Mouse (Mus musculus) hindbrain, embryonic 15.5 days (tissue): ENCODE measurements at regions not wholly inside any gene's neighbourhood (a gene's known extent, or its start where the extent isn't known, plus 50 kb on each side); places are given as distances from the start of the nearest gene placed in this dataset.
"Not testable (repeated sequence)": the region's sequence is repeated elsewhere in the genome, so short reads cannot be mapped to it uniquely, and the experiment has no call there.

Experiments used
- ATAC-seq: fragments of 200-750 bp; cut with Nextera tagmentation; 2 replicates; pipeline ENCODE4 v1.8.0; 2017; ENCODE audit warnings: low read depth, moderate number of reproducible peaks, moderate TSS enrichment; ENCODE audit not compliant: low FRiP score
- H3K27ac ChIP-seq: fragments of 300-500 bp; sonication (generic); replicated peaks from 2 replicates; pipeline ENCODE4 v1.5.1; 2015; ENCODE audit warnings: mild to moderate bottlenecking, inconsistent platforms
- H3K27me3 ChIP-seq: fragments of 300-500 bp; sonication (generic); 2 replicates; pipeline ENCODE4 v1.6.1; 2015; ENCODE audit warnings: control low read depth, inconsistent platforms
- H3K36me3 ChIP-seq: fragments of 300-500 bp; sonication (generic); 2 replicates; pipeline ENCODE4 v1.6.1; 2015; ENCODE audit warnings: control low read depth, inconsistent platforms
- H3K4me1 ChIP-seq: fragments of 300-500 bp; sonication (generic); replicated peaks from 2 replicates; pipeline ENCODE4 v1.6.1; 2015; ENCODE audit warnings: control low read depth, inconsistent platforms
- H3K4me2 ChIP-seq: fragments of 300-500 bp; sonication (generic); 2 replicates; pipeline ENCODE4 v1.6.1; 2015; ENCODE audit warnings: moderate library complexity, mild to moderate bottlenecking, inconsistent platforms
- H3K4me3 ChIP-seq: fragments of 300-500 bp; sonication (generic); 2 replicates; pipeline ENCODE4 v1.5.1; 2015; ENCODE audit warnings: mild to moderate bottlenecking, inconsistent platforms
- H3K9ac ChIP-seq: fragments of 300-500 bp; sonication (generic); 2 replicates; pipeline ENCODE4 v1.6.1; 2015; ENCODE audit warnings: inconsistent platforms
- H3K9me3 ChIP-seq: fragments of 300-500 bp; sonication (generic); 2 replicates; pipeline ENCODE4 v1.6.1; 2016; ENCODE audit warnings: control low read depth, inconsistent platforms
- WGBS: fragments of 180-500 bp; shearing (Covaris S2); methylation state at CpG from one replicate; pipeline ENCODE4 v1.1.7; 2015; 5-methylcytosine and 5-hydroxymethylcytosine counted together

DNA sequence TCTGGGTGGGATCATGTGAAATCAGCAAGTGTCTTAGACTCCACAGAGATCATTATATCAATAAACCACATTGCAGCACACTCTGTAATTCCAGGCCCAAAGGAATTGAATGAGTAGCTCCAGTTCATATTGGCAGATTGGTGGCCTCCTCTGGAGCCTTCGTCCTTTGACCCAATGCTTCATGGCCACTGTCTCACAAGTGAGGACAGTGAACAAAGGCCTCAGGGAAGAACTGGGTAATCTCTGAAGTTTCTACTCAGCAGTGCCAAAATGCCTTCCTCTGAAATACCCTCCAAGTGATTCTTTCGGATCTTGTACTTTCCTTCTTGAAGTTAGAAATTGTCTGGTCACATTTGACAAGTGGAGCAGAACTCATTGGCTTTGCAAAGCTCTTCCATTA lies 135.8 kb upstream of the Fam84a start:
- WGBS, result 81% methylated on average over 2 of the region's 2 CpGs
- ATAC-seq, result no peak

DNA sequence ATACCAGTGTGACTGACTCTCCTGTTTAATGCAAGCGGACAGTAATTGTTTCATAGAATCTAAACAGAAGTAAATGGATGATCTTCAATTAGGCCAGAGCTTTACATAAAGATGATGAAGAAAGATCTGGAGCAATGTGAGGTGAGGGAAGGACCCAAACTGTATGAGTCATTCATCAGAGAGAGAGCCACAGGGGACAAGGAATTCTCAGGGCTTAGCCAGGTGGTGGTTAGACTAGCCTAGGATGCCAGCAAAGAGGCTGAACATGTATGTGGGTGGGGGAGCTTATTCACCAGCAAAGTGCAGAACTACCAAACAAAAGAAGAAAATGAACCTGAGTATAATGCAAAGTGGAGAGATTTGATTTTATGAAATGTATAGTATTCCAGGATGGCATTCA lies 134.8 kb upstream of the Fam84a start:
- Histone ChIP-seq H3K36me3 (no peaks in the 10 kb centered on the region), H3K4me2 (no peak overlapping the region), H3K27ac (no peak overlapping the region), H3K4me1 (0 out of 2 replicates have a peak, but pooled peaks cover 8% of the 10 kb centered on the region), H3K9ac (no peak overlapping the region), H3K9me3 (no peaks in the 10 kb centered on the region), H3K27me3 (no peaks in the 10 kb centered on the region), H3K4me3 (no peak overlapping the region)
- 98% methylated on average over 1 of the region's 1 CpGs for WGBS
- no peak for ATAC-seq

More for the DNA sequence above, 135.8 kb upstream of the Fam84a start:
- H3K9ac ChIP-seq, result no peak overlapping the region
- no peaks in the 10 kb centered on the region for H3K27me3 ChIP-seq
- no peak overlapping the region for H3K4me2 ChIP-seq
- no peaks in the 10 kb centered on the region for H3K36me3 ChIP-seq
- 0 out of 2 replicates have a peak, but pooled peaks cover 7% of the 10 kb centered on the region for H3K4me1 ChIP-seq
- no peaks in the 10 kb centered on the region for H3K9me3 ChIP-seq
- no peak overlapping the region for H3K4me3 ChIP-seq
- H3K27ac ChIP-seq, result no peak overlapping the region

GRCm38 (mm10) chr12:14285870-14286535 lies 134.1 kb upstream of the Fam84a start:
- H3K9me3 ChIP-seq, result no peaks in the 10 kb centered on the region
- H3K36me3 ChIP-seq, result no peaks in the 10 kb centered on the region
- H3K27me3 ChIP-seq, result no peaks in the 10 kb centered on the region
- no peak overlapping the region for H3K4me3 ChIP-seq
- H3K4me1 ChIP-seq, result 0 out of 2 replicates have a peak, but pooled peaks cover 8% of the 10 kb centered on the region
- no peak overlapping the region for H3K9ac ChIP-seq
- no peak overlapping the region for H3K27ac ChIP-seq
- 93% methylated on average over 2 of the region's 2 CpGs for WGBS
- no peak overlapping the region for H3K4me2 ChIP-seq
- ATAC-seq, result no peak

- no peaks in the 10 kb centered on the region for H3K9me3 ChIP-seq
- H3K4me3 ChIP-seq, result no peak overlapping the region
- no peak overlapping the region for H3K27ac ChIP-seq
- no peaks in the 10 kb centered on the region for H3K36me3 ChIP-seq
- H3K4me2 ChIP-seq, result no peak overlapping the region
- no peak overlapping the region for H3K9ac ChIP-seq
- H3K27me3 ChIP-seq, result no peaks in the 10 kb centered on the region
- 0 out of 2 replicates have a peak, but pooled peaks cover 8% of the 10 kb centered on the region for H3K4me1 ChIP-seq
- 31% methylated on average over 4 of the region's 4 CpGs for WGBS
- no peak for ATAC-seq
Observed at GRCm38 (mm10) chr12:14283106-14283692, 131.3 kb upstream of the Fam84a start.

DNA sequence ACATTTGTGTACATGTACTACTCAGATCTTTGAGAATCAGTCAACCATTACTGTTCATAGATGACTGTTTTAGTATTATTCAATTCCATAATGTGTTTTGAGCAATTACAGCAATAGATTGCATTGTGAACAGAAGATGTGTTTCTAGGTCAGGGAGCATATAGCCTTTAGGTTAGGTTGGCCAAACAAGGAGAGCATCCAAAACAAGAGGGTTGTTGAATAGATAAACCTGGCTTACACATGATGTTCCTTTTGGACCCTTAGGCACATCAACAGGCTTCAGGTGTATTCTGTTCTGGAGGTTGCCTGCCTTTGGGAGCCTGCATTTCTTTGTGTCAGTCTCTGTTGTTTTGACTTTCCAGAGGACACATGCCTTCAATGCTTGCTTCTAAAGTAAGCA lies 123.4 kb upstream of the Fam84a start:
- Histone ChIP-seq H3K9ac (no peak overlapping the region), H3K4me2 (no peak overlapping the region), H3K9me3 (no peaks in the 10 kb centered on the region), H3K27me3 (no peaks in the 10 kb centered on the region), H3K36me3 (no peaks in the 10 kb centered on the region), H3K4me1 (no peaks in the 10 kb centered on the region), H3K4me3 (no peak overlapping the region), H3K27ac (no peak overlapping the region)
- ATAC-seq, result no peak

DNA sequence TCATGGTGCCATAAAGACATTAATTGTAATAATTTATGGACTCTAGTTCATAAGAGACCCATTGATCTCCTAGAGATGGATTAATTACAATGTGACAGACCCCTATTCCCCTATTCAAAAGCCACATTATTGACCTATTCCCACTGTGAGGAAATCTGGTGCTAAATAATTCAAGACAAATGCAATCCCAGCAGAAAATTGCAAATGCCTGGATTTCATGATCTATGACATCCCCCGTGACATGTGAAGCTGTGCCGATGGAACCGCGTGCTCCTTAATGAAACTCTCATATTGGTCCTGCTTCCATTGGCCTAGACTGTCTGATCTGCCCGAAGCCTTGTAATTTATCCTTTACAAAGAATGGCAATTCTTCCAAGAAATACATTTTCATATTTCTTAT lies 122.9 kb upstream of the Fam84a start:
- Histone ChIP-seq H3K27me3 (no peaks in the 10 kb centered on the region), H3K36me3 (no peaks in the 10 kb centered on the region), H3K9ac (no peak overlapping the region), H3K4me2 (no peak overlapping the region), H3K27ac (no peak overlapping the region), H3K4me1 (no peaks in the 10 kb centered on the region), H3K9me3 (no peaks in the 10 kb centered on the region), H3K4me3 (no peak overlapping the region)
- WGBS, result 42% methylated on average over 5 of the region's 5 CpGs
- no peak for ATAC-seq

DNA sequence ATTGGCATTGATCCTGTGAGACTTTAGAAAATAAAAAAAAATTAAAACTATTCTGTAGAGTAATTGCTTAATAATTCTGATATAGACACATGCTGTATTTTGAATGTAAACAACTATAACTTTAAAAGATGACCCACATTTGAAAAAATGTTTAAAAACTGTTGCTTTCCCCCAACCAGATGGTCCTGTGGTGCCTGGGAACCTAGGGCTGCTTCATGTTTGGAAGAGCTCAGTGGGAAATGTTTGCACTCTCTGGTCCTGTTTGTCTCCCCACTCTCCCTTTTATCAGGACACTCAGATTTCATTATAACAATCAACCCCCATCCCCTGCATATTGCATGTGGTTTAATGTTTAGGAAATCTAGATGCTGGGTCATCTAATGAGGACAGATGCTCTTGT lies 119.4 kb upstream of the Fam84a start:
- Histone ChIP-seq H3K9ac (no peak overlapping the region), H3K4me1 (no peaks in the 10 kb centered on the region), H3K27ac (no peak overlapping the region), H3K27me3 (no peaks in the 10 kb centered on the region), H3K36me3 (no peaks in the 10 kb centered on the region), H3K4me2 (no peak overlapping the region), H3K9me3 (no peaks in the 10 kb centered on the region), H3K4me3 (no peak overlapping the region)
- no peak for ATAC-seq

DNA sequence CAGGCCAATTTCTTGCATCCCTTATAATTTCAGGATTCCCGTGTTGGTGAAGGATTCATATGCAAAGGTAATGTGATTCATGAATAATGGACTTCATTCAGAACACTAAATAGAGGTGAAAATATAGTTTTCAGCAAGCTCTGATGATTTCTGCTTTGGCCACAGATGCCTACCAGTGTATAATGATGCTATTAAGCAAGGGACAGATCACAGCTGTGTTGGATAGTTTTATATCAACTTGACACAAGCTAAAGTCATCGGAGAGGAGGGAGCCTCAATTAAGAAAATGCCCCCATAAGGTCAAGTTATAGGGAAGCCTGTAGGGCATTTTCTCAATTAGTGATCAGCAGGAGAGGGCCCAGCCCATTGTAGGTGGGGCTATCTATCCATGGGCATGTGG lies 109.2 kb upstream of the Fam84a start:
- Histone ChIP-seq H3K36me3 (no peaks in the 10 kb centered on the region), H3K9me3 (no peaks in the 10 kb centered on the region), H3K9ac (no peak overlapping the region), H3K4me1 (no peaks in the 10 kb centered on the region), H3K27me3 (no peaks in the 10 kb centered on the region), H3K4me2 (no peak overlapping the region), H3K4me3 (no peak overlapping the region), H3K27ac (no peak overlapping the region)
- WGBS, result 47% methylated on average over 2 of the region's 2 CpGs
- no peak for ATAC-seq

DNA sequence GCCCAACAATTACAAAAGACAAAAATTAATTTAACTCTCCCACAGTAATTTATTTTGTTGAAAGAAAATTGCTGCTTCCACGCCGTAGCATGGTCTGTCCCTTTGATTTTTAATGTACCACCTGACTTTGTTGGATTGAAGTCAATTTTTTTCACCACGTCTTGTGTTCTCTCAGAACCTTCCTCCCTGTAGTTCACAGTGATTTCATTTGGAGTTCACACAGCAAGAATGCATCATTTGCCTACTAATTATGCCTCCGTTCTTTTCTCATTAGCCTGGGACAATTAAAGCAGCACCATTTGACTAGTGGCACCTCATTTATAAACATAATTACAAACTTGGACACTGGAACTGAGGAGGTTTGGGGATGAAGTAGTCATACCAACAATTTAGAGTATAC lies 108.4 kb upstream of the Fam84a start:
- no peaks in the 10 kb centered on the region for H3K4me1 ChIP-seq
- peak; percentile 38; the same call in 1 of the 2 replicates for ATAC-seq
- H3K9ac ChIP-seq, result no peak overlapping the region
- H3K27ac ChIP-seq, result no peak overlapping the region
- 33% methylated on average over 4 of the region's 4 CpGs for WGBS
- H3K36me3 ChIP-seq, result no peaks in the 10 kb centered on the region
- H3K4me3 ChIP-seq, result no peak overlapping the region
- no peaks in the 10 kb centered on the region for H3K27me3 ChIP-seq
- no peak overlapping the region for H3K4me2 ChIP-seq
- H3K9me3 ChIP-seq, result no peaks in the 10 kb centered on the region

GRCm38 (mm10) chr12:14253336-14253735 lies 101.5 kb upstream of the Fam84a start:
- no peaks in the 10 kb centered on the region for H3K27me3 ChIP-seq
- WGBS, result 83% methylated on average over 5 of the region's 5 CpGs
- no peak overlapping the region for H3K27ac ChIP-seq
- H3K9me3 ChIP-seq, result no peaks in the 10 kb centered on the region
- no peak overlapping the region for H3K9ac ChIP-seq
- no peak overlapping the region for H3K4me2 ChIP-seq
- ATAC-seq, result no peak
- H3K36me3 ChIP-seq, result no peaks in the 10 kb centered on the region
- H3K4me3 ChIP-seq, result no peak overlapping the region
- no peaks in the 10 kb centered on the region for H3K4me1 ChIP-seq

- H3K4me2 ChIP-seq, result no peak overlapping the region
- no peak overlapping the region for H3K9ac ChIP-seq
- H3K4me1 ChIP-seq, result no peaks in the 10 kb centered on the region
- H3K4me3 ChIP-seq, result no peak overlapping the region
- no peaks in the 10 kb centered on the region for H3K27me3 ChIP-seq
- H3K27ac ChIP-seq, result no peak overlapping the region
- 91% methylated on average over 4 of the region's 4 CpGs for WGBS
- no peaks in the 10 kb centered on the region for H3K36me3 ChIP-seq
- ATAC-seq, result no peak
- H3K9me3 ChIP-seq, result no peaks in the 10 kb centered on the region
Observed at GRCm38 (mm10) chr12:14250124-14250523, 98.3 kb upstream of the Fam84a start.

DNA sequence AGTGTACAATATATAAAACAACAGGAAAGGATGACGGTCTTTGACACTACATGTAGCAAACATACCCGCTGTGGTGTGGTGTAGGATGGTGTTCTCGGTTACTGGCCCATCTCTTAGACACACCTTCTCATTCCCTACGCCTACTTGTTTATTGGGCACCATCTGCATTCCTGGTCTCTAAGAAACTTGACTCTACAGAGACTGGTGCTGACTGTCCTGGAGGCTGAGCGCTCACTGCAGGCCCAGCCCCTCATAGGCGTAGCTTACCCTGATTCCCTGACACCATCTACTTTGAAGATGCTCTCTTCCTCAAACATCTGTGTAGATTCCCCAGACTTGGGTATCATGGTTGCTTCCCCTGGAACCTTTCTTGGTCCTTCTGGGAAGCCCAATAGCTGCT lies 90.9 kb upstream of the Fam84a start:
- not testable (repeated sequence) for H3K9ac ChIP-seq, H3K27me3 ChIP-seq, ATAC-seq, H3K27ac ChIP-seq, H3K9me3 ChIP-seq, H3K4me3 ChIP-seq, H3K4me1 ChIP-seq, H3K36me3 ChIP-seq, H3K4me2 ChIP-seq
- 95% methylated on average over 6 of the region's 6 CpGs for WGBS

DNA sequence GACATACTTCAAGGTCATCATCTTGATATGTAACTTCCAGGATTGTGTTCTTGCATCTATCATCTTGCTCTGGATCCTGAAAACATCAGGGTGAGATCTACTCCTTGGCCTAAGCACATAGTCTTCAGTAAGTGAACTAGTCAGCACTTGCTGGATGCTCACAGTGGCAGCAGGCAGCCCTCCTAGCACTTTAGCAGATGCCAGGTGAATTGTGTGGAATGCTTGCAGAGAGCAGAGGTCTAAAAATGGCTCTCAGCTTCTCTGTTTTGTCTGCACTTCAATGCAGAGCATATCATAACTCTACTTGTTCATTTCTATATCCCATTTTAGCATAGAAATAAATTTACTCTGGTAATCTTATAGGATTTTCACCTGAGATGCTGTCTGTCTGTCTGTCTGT lies 85.8 kb upstream of the Fam84a start:
- H3K27me3 ChIP-seq, result no peaks in the 10 kb centered on the region
- ATAC-seq, result no peak
- no peak overlapping the region for H3K4me3 ChIP-seq
- H3K4me2 ChIP-seq, result no peak overlapping the region
- no peaks in the 10 kb centered on the region for H3K4me1 ChIP-seq
- H3K9ac ChIP-seq, result no peak overlapping the region
- H3K27ac ChIP-seq, result no peak overlapping the region
- no peaks in the 10 kb centered on the region for H3K9me3 ChIP-seq
- H3K36me3 ChIP-seq, result no peaks in the 10 kb centered on the region
